Mouse (Mus musculus) kidney, postnatal 36 days (tissue): Measurements from ENCODE around the gene Gucd1.
A peak's percentile ranks its signal among the peaks of the same experiment; 100 is the strongest.

Experiments used
- DNase-seq, 2 experiments: peaks; one replicate each; pipeline ENCODE4 v3.0.0; 2021 to 2022; ENCODE audit warnings: mixed read lengths in 2 of 2

Gene Gucd1

GRCm38 (mm10) chr10:75517758-75518143 is at the start of gene Gucd1:
Gucd1 (minus strand) TSS chr10:75517972.
- peak; percentile 96 to 98 for DNase-seq

DNA sequence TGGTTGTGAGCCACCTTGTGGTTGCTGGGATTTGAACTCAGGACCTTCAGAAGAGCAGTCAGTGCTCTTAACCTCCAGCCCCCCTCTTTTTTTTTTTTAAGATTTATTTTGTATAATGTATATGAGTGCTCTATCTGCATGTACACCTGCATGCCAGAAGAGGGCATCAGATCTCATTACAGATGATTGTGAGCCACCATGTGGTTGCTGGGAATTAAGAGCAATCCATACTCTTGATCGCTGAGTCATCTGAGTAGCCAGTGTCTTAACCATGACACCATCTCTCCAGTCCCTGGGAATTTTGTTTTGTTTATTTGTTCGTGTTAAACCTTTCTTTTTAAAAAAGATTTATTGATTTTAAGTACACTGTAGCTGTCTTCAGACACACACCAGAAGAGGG is 49.0 kb upstream of the Gucd1 start:
- DNase-seq, result peak in 1 of 2 experiments; percentile 7

GRCm38 (mm10) chr10:75566321-75566720 is 48.5 kb upstream of the Gucd1 start:
- DNase-seq, result no peak

GRCm38 (mm10) chr10:75565906-75566305 is 48.1 kb upstream of the Gucd1 start:
- peak; percentile 88 to 94 for DNase-seq

- DNase-seq, result peak in 1 of 2 experiments; percentile 40
Observed at GRCm38 (mm10) chr10:75565436-75565835, 47.7 kb upstream of the Gucd1 start.

DNA sequence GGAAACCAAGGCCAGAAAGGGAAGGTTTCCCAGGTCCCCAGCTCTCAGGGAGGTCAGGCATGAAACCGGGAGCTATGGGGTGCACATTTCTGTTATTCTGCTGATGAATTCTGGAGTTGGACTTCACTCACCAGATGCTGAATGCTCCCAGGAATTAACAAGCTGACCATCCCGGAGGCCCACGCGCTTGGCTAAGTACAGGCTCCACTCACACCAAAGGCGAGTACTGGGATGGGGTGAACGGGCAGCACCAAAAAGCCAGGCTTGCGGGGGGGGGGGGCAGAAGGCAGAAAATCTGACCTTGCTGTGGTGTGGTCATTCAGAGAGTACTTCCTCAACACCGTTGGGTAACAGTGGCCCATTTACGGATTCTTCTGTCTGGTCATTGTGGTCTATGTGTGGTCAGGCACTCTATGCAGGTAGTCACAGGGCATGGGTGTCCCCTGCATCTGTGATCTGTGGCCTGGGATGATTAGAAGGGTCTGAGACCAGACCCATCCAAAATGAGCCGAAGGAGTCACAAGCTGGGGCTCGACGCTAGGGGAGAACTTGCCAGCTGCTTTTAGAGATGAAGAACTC is 47.0 kb upstream of the Gucd1 start:
- DNase-seq, result peak in 1 of 2 experiments; percentile 17

DNA sequence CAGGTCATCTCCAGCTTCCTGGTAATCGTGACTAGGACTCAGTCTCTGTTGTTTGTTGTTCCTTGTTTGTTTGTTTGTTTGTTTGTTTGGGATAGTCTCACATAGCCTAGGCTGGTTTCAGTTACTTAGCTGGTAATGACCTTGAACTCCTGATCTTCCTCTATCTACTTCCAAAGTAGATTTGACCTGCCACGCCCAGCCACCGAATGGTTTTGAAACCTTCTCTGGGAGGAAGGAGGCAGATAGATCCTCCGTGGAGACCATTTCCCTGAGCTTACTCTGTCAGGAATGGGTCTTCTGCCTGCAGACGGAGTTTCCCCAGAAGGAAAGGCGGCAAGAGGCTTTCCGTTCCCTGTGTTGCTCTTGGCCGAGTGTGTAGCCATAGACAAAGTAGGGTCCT is 44.8 kb upstream of the Gucd1 start:
- no peak for DNase-seq

DNA sequence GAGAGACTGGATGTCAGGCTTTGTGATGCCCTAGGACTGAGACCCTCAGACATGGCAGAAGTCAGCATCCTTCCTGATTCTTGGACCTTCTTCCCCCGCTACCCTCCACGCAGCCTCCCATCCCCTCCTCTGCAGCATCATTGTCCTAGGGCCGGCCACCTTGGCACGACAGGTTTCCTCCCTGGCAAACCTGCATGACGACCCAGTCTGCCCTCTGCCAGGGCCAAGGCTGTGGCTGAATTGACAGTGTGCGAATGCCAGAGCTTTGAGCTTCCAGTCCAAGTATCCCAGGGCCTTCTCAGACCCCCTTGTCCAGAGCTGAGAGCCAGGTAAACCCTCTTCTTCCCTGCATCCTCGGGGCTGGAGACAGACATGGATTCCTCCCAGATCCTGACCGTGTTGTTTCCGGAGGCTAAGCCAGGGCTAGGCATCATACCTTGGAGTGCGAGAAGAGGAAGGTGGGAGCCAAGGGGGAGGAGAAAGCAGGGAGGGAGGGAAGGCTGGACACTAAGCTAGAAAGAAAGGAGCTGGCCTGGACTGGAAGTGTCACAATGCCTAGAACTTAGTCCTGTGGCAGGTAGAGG is 43.4 kb upstream of the Gucd1 start, which contains the start of gene Ggt1:
Ggt1 (plus strand) TSS at position 534 of the 584 bp plus-strand sequence.
- no peak for DNase-seq

- no peak for DNase-seq
Observed at GRCm38 (mm10) chr10:75560549-75560899, 42.8 kb upstream of the Gucd1 start.

- peak; percentile 75 to 82 for DNase-seq
Observed at GRCm38 (mm10) chr10:75559676-75560548, 42.1 kb upstream of the Gucd1 start, which contains the start of gene Lrrc75b. Lrrc75b (minus strand) TSS chr10:75560330.

- DNase-seq, result no peak
Observed at GRCm38 (mm10) chr10:75559041-75559675, 41.4 kb upstream of the Gucd1 start.

DNA sequence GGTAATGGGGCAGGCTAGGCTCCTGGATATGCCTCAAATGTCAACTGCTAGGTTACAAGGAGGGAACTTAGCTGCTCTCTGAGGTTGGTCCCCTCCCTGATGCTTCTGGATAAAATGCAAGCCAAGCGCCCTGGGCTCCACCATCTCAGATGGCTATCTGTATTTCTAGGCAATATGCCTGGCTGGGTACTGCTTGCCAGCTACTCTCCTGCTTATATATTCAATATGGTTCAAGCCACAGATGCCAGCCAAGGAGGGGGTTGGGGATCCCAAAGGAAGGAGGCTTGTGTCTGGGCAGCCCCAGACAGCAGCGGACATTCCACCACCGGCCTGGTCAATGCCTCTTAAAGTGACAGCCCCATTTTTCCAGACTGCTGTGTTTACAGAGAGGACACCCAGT is 40.7 kb upstream of the Gucd1 start:
- DNase-seq, result peak; percentile 36 to 49

GRCm38 (mm10) chr10:75556026-75556425 is 38.3 kb upstream of the Gucd1 start:
- no peak for DNase-seq

- no peak for DNase-seq
Observed at GRCm38 (mm10) chr10:75555557-75555956, 37.8 kb upstream of the Gucd1 start.

DNA sequence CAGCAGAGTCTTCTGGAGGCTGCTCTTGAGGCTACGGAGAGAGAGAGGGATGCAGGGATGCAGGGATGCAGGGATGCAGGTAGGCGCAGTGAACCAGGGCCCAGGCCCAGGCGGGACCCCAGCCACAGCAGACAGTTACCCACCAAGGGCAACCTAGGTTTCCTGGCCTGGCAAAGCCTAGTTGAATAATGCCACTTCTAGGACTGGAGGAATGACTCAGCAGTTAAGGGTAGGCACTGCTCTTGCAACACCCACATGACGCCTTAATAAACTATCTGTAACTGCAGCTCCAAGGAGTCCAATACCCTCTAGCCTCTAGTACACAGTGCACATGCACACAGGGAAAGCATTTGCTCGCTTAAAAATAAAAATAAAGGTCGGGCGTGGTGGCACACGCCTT is 36.3 kb upstream of the Gucd1 start:
- no peak for DNase-seq

GRCm38 (mm10) chr10:75552701-75553450 is 35.1 kb upstream of the Gucd1 start:
- no peak for DNase-seq

- DNase-seq, result no peak
Observed at GRCm38 (mm10) chr10:75552106-75552505, 34.3 kb upstream of the Gucd1 start.

DNA sequence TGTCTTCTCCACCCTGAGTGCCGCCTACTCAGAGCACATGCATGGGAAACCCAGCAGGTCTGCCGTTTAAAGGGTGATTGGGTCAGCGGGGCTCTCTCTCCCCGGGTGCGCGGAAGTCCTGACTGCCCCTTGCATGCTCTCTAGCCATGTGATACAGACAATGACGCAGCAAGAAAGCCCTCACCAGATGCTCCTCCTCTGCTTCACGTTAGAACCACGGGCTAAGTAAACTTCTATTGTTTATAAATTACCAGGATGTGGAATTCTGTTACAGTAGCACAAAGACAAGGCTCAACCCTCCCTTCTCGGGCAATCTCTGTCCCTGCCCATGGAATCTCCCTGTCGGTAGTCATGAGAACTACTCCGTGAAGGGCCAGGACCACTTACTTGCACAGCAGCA is 33.4 kb upstream of the Gucd1 start:
- DNase-seq, result no peak

DNA sequence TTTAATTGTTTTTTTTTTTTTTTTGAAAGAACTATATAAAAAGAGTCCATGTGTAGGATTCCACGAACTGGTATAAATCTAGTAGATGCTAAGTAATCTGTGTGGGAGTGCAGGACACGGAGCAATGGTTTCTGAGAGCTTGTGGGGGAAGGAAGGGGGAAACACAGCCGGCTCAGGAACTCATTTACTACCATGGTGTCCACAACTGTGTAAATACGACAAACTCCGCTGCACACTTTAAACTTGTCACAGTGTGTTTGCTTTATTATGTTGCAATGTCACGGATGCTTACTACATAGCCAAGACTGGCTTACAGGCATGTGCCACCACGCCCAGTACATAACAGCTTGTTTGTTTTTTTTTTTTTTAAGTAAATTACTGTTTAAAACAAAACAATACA is 32.1 kb upstream of the Gucd1 start:
- DNase-seq, result no peak

DNA sequence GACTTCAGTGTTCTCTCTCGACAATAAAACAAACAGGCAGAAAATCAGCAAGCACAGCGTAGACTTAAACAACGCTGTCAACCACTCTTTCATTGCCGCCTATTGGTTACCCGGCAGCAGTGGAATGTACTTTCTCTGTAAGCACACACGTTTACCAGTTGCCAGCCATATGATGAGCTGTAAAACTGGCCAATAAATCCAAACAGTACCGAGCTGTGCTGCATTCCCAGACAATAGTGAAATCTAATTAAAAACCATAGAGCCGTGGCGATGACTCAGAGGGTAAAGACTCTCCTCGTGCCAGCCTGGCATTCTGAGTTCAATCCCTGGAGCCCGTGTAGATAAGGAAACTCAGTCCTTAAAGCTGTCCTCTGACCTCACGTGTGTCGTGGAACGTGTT is 30.7 kb upstream of the Gucd1 start:
- DNase-seq, result no peak

GRCm38 (mm10) chr10:75547901-75548300 is 30.1 kb upstream of the Gucd1 start:
- no peak for DNase-seq

GRCm38 (mm10) chr10:75536123-75536522 is 18.4 kb upstream of the Gucd1 start:
- no peak for DNase-seq

- DNase-seq, result no peak
Observed at GRCm38 (mm10) chr10:75535423-75535822, 17.7 kb upstream of the Gucd1 start.
